Mouse (Mus musculus): ENCODE measurements around the gene Sorbs1. TPM values are rescaled to one million over a fixed set of nuclear protein-coding genes. Genes with fewer than 3 reads are reported as not detected.

The Sorbs1 gene
- total RNA-seq, 2 experiments from 2014 or later: 93.0 to 278 TPM

DNA sequence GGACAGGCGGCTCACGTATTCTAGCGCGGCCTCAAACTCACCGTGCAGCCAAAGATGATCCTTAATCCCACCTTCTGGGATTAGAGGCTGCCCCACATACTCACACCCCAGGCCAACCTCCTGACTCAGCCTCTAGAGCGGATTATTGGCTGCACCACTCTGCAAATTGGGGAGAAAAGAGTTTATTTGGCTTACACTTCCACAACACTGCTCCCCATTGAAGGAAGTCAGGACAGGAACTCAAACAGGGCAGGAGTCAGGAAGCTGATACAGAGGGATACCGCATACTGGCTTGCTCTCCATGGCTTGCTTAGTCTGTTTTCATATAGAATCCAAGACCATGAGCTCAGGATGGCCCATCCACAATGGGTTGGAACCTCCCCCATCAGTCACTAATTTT lies 797 bp upstream of the Sorbs1 start:
- no peak for DNase-seq (ENCODE audit: low spot score in 2 of 2)

DNA sequence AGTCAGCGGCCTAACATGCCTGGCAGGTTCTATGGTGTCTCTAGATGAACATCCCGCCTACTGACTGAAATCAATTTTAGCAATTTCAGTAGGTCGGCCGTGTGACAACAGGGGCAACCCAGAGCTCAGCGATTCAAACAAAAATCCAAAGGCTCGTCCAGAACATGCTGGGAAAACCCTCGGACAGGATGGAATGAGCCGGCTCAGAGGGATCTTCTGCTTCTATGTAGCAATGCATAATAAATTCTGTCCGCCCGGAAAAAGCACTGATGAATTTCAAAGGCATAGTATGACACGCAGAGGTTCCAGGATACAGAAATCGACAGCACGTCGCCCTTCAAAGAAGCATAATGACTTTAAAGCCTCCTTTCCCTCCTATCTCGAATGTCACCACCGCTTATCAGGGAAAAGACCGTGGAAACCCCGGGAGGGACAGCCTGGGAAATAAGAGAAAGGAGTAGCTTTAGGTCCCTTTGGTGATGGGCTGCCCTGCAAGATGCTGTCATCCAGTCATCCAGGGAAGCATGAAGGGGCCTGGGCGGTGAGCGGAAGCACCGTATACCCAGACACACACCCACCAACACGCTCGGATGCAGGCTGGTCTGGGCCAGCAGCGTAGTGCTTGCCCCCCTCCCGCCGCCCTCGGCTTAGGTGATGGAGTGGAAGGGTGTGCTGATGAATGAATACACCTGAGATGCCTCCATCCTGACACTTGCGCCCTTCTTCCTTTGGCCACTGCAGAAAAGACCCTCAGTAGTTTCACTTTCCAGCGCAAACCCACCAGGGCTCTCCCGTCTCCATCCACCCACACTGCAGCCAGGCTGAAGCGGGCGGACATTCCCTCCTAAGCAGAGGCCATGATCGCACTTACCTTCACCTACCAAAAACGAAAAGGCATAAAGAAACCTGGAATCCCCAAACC lies 818 bp downstream of the Sorbs1 start:
- peak; percentile 21 to 40 for DNase-seq (ENCODE audit: low spot score in 2 of 2)

DNA sequence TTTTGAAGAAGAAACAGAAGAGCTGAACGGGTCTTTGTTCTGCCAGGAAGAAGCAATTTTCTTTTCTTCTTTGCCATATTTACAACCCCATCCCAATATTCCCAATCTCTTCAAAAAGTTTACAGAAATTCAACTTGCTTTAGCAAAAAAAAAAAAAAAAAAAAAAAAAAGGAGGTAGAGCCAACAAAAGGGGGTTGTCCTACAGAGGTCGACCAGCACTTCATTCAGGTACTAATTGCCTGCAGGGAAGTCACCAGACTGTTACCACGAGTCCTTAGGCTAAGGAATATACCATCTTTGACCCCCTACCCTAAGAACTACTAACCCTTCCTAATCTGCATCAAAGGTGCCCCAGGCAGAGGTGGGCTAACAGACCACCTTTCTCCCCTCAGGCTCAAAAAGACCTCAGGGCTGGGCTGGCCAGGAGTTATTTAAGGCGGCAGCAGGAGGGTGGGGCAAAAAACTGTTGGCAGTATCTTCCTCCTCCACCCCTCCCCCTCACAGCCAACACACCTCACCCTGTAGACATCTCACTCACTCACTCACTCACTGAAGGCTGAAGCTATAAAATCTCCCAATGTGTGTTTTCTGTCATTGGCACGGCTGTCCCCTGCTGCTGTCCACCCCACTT lies 1.8 kb downstream of the Sorbs1 start:
- DNase-seq (ENCODE audit: low spot score in 2 of 2): no peak

DNA sequence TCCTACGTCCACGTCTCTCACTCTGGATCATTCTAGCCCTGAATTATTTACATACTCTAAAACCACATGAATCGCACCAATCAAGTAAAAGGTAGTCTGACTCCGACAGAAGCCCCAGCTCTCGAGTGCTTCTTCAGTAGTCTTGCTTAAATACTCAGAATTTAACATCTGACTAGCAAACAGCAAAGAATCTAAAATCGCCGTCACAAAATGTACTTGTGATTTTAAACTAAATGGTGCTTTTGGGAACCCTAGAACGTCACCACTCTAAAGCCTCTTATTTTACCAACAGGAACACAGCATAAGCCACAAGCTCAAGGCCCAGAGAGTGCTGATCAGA lies 2.5 kb downstream of the Sorbs1 start:
- DNase-seq (ENCODE audit: low spot score in 2 of 2): no peak

DNA sequence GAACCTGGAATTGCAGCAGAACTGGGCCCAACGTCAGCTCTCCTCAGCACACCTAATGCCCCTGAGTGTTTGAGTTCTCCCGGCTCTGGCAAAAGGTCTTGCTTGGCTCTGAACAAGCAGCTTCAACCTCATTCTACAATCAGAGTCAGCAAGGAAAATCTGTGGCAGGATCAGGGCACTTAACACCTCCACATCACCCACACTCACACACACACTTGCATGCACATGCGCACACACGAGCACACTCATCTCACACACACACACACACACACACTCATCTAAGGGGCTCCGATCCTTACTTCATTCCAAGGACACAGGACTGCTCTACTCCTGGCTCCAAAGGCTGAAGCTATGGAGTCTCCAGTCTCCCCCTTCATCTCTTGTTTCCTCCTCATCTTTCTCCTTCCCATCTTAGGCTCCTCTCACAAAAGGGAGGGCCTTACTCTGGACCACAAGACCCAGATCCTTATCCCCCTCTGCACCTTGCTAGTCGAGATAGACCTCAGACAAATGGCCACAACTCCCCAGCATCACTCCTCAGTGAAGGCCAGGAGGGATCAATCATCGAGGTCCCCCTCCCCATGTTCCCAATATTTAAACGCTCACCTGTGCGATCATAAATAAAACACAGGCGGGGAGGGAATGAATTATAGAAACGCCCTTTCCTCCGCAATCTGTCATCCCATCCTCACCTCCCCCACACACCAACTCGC lies 3.0 kb downstream of the Sorbs1 start:
- DNase-seq (ENCODE audit: low spot score in 2 of 2): no peak

DNA sequence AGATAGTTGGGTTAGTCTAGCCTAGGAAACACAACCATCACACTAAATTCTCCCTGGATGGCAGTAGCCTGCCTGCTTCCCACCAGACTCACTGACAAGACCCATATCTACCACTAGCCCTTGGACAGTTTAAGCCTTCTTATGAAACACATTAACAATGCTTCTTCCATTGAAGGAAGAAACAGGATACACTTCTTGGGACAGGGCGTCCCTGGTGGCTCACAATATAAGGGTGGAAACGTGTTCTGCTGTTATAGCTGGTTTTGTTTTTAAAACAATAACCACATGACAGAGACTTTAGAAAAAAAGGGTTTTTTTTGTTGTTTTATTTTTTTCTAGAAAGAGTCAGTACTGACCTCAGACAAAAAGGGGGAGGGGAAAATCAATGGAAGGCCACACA lies 4.3 kb downstream of the Sorbs1 start:
- DNase-seq (ENCODE audit: low spot score in 2 of 2): no peak

DNA sequence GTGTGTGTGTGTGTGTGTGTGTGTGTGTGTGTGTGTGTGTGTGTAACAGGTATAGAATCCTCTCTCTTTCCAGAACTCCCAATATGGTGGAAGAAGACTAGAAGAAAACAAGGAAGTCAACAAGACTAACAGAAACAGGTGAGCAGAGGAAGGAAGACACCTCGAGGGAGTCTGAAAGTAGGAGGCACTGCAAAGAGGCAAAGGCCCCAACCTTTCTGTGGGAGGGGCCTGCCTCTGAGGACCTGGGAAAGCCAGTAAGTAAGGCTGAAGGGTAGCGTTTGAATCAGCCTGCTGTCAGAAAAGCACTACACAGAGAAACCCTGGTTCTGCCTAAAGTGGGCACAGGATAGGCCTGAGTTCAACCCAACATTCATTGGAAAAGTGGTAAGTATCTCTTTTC lies 4.7 kb downstream of the Sorbs1 start:
- no peak for DNase-seq (ENCODE audit: low spot score in 2 of 2)

DNA sequence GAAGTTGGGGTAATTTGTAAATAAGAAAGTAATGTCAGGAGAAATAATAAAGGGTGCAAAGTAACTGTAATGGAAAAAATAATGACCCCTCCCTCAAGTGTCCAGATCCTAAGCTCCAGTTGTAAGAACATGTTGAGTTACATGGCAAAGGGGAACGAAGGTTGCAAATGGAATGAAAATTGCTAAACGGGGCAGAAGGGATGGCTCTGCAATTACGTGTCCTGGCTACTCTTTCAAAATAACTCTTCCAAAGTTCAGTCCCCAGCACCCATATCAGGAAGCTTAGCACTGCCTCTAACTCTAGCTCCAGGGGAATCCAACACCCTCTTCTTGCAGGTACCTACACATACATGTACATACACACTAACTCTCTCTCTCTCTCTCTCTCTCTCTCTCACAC lies 6.6 kb downstream of the Sorbs1 start:
- DNase-seq (ENCODE audit: low spot score in 2 of 2): no peak

DNA sequence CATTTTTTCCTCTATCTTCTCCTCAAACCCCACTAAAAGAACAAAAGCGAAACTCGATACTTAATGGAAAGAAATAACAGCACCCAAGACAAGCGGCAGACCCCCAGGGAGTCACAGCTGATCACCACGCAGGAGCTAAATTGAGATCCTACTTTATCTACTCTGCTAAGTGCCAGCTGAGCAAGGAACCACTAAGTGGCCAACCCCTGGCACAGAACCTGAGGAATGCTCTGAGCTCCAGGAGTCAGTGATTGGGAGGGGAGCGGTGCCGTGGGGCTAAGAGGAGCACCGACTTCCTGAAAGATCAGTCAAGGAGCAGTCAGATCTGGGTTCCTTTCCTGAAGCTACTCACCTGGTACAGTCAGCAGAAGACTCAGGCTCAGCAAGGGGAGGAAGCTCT lies 9.2 kb downstream of the Sorbs1 start:
- no peak for DNase-seq (ENCODE audit: low spot score in 2 of 2)

DNA sequence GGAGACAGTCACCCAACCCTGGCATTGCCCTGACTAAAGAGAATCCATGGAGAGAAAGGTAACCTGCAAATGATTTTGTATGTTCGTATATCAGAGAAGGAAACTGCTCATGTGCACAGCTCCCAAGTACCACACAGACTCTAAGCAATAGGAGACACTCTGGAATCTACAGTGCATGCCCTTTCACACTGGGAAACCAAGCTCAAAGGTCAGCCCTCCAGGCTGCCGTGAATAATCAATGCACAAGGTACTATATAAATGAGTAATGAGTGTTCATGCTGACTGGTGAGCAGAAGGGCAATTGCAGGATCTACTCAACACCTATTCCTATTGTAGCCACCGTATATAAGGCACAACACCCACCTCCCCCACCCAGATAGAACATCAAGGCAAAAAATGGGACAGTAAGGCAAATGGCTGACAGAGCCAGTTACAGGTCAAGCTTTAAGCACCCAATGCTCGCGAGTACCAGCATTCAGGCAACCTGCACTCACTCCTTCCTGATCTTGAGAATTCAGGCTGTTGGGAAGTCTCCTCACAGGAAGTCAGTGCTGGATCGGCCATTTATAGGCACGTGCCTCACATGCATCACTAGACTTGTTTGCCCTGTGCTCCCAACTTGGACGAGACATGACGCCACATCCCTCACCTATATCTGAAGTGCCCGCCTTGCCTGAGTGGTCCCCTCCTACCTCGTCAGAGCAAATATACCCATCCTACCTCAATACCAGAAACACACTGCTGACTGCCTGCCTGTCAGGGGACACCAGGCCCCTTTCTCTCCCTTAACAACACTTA lies 13.4 kb downstream of the Sorbs1 start:
- DNase-seq (ENCODE audit: low spot score in 2 of 2): no peak

DNA sequence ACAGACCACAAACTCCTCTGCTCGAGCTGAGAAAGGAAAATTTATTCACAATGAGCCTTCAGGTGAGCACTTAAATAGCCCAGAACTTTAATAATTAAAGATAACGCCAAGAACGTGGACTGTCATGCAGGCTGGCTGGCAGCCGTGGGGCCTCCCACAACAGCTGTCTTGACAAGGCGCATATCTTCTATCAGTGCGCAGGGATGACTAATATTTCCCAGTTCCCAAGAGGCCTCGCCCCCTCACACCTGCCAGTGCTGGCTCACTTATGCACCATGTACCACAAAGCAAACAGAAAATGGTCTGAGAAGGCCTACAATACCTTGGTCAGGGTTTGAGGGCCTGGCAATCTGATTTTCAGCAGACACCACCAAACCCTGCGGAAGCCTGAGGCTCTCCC lies 14.4 kb downstream of the Sorbs1 start:
- DNase-seq (ENCODE audit: low spot score in 2 of 2): no peak

DNA sequence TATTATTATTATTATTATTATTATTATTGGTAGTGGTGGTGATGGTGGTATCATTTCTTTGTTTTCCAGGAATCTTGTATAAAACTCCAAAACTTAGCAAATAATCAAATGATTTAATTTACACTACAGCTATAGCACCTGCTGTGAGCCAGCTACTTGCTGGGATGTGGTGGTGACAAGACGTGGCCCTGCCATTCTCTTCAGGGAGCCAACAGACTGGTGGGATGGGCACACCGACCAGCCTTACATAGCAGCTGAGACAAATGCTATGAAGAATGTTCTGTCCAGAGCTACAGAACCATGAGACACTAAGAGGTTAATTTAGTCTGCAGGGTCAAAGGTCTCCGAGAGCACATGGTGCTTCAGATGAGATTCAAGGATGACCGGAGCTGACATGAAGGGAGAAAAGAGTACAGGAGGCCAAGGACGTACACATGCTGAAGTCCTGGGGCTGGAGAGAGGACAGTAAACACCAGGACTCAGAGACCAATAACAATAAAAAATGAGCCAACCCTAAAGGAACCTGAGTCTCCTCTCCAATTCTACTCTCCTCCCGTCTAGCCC lies 15.3 kb downstream of the Sorbs1 start:
- DNase-seq (ENCODE audit: low spot score in 2 of 2): no peak

DNA sequence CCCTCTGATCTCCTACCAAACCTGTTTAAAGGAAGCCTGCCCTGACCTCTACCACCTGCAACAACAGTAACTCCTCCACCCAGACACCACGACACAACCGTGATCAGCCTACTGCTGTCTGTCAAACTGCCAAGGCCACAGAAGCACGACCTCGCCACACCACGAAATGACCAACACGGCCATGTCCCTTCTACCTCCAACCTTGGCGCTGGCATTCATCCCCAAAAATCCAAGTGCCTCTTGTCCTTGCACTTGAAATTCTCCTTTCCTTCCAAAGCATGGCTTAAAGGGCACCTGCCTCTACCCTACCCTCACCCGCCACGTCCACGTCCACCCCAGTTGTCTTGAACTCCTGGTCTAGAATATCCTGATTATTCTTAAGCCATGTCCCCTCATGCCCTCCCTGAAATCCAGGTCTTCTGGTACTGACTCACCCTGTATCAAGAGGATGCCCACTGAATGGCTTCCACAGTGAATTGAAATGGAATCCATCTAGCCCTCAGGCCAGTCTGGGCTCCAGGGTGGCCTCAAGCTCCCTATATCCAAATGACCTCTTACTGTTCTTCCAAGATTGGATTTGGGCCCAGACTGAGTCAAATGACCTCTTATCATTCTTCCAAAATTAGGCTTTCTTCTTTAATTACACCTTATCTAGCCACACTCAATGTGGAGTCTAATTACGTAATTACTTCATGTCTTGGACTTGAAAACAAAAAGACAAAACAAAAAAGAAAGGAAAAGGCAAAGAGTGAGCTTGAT lies 16.9 kb downstream of the Sorbs1 start:
- DNase-seq (ENCODE audit: low spot score in 2 of 2): no peak

DNA sequence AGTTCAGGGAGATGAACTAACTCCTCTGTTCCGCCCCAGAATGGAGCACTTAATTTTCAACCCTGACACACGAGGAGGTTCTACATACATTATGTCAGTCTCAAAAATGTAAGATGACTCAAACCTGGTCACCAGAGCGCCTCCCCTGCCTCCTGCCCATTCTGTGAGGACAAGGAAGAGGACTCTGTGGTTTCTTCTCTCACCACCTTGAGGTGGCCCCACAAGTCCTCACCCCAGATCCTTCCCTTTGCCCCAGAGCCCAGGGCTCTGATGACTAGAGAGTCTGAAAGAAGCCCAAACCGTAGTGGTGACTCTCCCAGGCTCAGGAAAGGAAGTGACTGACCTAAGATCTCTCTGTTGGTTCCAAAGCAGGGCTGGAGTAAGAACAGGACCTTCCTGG lies 17.5 kb downstream of the Sorbs1 start:
- DNase-seq (ENCODE audit: low spot score in 2 of 2): no peak

DNA sequence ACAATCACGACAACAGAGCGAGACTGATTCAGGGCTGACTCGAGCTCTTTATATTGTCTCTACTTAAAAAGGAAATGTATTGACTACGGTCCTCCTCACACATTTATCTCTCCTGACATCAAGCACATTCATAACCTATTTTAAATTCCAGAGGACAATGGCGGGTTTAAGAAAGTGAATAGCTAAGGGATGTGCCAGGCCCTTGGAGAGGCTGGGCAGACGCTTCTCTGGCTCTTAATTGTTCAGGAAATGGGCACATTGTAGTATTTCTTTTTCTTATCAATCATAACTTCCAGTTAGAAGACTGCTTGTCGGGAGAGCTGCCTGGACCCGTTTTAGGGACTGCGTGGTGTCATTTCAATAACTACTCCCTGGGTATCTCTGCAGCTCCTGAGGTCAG lies 20.7 kb downstream of the Sorbs1 start:
- no peak for DNase-seq (ENCODE audit: low spot score in 2 of 2)

DNA sequence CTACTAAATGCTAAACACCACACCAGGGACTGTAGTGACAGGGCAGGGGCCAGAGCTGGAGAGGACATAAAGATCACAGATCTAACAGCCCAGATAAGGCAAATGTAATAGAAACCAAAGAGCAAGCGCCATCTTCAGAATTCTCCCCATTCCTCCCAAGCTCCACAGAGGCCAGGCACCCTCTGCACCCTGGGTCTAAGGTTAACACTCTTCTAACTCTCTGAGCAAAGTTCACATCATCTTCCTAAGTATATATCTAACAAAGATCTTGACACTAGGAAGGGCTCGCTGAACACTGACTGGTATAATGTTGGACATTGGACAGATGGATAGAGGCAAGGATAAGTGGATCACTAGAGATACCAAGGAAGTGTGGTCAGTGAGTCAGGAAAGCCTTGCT lies 22.1 kb downstream of the Sorbs1 start:
- no peak for DNase-seq (ENCODE audit: low spot score in 2 of 2)

DNA sequence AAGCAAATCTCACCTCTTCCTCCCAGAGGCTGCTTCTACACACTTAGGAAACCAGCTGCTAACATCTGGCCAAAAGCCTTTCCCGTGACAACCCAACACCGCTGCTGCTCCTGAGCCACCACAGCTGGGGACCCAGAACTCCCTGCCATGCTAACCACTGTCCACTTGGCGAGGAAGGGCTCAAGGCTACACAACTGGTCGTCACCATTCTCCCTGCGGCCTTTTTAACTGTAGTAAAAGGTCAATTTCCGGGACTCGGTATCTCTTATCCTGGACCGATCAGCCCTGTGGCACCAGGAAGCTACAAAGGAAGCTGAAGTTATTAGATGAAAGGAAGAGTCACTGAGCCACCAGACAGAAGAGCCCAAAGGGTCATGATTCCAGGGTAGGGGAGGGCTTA lies 22.8 kb downstream of the Sorbs1 start:
- no peak for DNase-seq (ENCODE audit: low spot score in 2 of 2)

DNA sequence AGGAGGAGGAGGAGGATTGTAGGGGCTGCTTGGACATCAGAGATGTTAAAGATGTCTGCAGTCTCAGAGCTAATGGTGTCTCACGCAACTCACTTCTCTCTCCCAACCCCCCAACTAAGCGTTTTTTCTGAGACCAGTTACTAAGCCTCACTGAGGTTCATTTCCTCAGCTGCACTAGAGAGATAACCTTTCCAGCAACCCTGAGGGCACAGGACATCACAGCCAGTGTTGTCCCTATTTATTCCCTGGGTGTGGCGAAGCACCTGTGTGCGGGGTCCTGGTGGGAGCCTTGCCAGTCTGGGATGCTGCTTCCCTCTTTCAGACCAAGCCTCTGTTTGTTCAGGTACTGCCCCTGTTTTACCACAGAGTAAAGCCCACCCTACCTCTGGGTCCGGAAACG lies 23.9 kb downstream of the Sorbs1 start:
- DNase-seq (ENCODE audit: low spot score in 2 of 2): no peak

DNA sequence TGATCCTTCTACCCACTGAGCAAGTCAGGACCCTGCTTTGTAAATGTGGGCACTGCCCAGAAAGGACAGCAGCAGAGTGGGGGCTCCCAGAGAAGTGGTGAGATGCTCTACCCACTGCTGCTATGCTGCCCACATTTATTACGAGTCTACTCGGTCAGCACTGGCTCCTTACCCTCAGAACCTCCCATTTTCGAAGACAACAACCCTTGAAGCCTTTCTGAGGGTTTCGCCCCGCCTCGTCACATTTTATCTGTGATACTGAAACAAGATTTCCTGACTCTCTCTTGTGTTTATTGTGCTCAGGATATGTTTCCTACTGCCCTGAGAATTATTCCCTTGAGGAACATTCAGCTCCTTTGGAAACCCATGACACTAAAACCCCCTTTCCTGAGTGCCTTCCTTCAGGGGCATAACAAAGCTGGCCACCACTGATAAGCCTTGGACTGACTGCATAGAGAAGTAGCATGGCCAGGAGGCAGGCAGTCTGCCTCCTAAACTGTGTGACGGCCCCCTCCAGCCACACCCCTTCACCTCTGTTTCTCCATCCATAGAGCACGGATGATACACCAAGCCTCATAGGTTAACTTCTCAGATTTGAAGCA lies 24.6 kb downstream of the Sorbs1 start:
- DNase-seq (ENCODE audit: low spot score in 2 of 2): no peak

DNA sequence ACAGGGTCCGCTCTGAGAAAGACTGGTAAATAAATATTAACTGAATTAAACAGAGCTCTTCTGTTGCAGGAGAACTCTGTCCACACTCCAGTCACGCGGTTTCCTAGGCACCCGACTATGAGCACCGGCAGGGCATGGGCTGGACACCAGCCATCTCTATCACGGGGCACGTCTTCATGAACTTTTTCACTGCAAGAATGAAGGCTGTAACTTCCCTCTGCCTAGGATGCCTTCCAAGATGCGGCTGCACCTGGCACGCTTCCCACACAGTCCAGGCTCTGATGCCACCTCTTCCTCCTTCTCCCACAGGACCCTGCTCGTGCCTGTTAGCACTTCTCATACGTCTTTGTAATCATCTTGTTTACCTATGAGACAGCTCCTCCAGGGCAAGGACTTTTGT lies 26.0 kb downstream of the Sorbs1 start:
- DNase-seq (ENCODE audit: low spot score in 2 of 2): peak; percentile 18 to 48

Data from adrenal gland, adult 18-20 months (tissue).